Mouse (Mus musculus) A20 (cell line): ENCODE measurements around the gene Prkcq.

Source experiments
- DNase-seq: peaks from one replicate; pipeline ENCODE4 v3.0.0-alpha.2; 2011; ENCODE audit warnings: low read depth, low spot score

The Prkcq gene

DNA sequence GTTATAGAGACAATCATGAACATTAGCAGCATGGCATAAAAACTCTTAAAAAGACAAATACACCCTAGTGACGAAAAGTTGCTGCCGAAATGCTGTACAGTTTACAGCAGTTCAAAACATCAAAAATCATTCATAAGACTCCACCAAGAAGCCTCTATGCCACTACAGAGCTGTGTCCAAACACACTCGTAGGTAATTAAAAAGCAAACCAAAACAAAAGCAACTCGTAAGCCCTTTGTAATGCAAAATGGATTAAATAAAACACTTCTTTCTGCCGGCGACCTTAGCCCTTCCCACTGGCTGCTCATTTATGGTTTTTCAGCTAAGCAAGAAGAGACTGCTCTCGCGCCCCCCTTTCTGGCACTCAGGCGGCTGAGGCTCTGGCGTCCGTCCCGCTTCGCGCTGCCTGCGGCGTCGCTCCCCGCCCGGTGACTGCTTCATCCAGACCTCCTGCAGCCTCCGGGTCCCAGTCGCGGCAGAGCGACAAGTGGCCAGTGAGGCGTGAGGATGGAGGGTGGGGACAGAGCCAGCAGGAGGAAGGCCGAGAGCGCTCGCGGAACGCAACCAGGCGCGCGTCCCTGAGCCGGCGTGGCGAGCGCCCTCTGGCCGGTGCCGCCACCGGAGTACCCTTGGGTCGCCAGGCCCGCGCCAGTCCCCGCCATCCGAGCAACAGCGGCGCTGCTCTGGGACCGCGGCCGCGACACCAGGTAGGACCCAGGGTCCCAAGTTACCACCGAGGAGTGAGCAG lies at the start of gene Prkcq:
TSS of gene Prkcq (plus strand) at position 355 of the 748 bp plus-strand sequence.
- DNase-seq, result no peak

DNA sequence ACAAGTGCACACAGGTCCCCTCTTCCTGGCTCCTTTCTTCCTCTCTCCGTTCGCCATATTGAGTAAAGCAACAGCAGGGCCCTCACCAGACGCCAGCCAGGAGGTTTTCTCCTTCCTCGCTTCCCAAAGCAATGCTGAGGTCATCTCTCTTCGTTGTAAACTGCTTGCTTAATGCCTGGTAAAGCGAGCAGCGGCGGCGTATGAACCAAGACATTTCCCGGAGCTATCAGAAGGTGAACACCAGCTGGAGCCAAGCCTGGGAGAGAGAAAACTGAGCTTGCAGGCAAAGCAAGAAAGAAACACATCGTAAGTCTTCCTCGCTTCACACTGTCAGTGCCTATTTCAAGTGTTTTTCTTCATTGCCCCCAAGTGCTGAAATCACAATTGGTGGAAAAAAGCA lies 41.0 kb upstream of the Prkcq start:
- no peak for DNase-seq

DNA sequence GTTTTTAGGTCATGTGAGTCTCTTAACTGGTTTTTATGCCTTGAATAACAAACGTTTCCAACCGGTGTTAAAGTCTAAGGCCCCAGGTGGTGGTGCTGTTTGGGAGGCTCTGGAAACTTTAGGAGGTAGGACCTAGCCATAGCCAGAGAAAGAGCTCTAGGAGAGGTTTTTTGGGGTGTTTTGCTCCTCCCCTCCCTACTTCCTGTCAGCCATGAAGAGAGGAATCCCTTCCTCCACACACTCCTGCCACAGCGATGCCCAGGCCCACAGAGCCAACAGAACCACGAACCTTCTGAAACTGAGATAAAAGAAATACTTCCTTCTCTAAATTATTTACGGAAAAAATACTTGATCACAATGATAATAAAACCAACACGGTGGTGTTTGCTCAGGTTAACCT lies 36.2 kb upstream of the Prkcq start:
- no peak for DNase-seq

DNA sequence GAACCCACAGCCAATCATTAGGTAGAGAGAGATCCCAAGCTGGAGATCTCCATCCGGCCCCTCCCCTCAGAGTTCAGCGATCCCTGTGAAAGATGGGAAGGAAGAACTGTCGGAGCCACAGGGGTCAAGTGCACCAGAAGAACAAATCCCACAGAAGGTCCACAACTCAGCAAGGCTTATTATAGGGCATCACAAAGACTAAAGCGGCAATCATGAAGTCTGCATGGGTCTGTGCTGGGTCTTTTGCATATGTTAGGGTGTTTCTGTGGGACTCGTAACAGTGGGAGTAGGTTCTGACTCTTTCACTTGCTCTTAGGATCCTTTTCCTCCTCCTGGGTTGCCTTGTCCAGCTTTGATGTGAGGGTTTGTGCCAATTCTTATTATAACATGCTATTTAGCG lies 33.8 kb upstream of the Prkcq start:
- no peak for DNase-seq

DNA sequence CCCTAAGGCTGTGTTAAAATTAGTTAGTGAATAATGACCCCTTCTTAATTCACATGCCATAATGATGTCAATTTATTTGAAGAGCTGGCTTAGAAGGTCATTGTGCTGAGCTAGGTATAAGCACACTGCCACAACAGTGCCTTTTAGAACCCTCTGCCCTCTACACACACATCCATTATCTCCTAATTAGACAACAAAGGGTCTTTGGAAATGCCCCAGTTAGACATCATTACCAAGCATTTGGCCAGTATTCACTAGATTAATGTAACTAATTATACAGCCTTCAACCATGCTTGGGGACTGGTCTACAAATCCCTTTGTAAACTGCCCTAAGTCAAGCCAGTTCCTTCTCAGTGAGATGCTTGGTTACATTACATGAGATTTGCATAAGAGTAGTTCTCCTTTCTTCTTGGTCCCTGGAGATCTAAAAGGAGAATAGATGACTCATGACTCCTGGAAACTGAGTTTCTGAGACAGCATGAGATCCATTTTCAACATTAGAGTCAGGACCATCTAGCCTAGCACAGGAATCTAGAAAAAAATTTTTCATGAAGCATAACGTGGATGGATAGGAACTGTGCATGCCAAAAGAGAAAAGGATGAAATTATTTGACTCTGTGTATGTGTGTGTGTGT lies 32.3 kb upstream of the Prkcq start:
- DNase-seq, result peak; percentile 2

DNA sequence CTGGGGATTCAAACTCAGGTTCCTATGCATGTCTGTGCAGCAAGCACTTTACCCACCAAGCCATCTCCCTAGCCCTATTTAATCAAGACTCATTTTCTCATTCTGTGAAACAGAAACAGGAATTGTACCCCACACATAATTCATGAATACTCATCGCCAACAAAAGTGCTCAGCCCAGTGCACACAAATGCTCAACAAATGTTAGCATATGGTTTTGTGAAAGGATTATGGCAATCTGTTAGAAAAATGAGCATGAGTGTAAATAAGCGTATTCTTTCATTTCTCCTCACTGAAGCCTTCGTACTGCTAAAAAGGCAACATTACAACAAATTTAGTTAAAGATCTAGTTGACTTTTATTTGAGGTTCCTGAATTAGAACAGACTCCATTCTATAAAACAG lies 31.5 kb upstream of the Prkcq start:
- no peak for DNase-seq

DNA sequence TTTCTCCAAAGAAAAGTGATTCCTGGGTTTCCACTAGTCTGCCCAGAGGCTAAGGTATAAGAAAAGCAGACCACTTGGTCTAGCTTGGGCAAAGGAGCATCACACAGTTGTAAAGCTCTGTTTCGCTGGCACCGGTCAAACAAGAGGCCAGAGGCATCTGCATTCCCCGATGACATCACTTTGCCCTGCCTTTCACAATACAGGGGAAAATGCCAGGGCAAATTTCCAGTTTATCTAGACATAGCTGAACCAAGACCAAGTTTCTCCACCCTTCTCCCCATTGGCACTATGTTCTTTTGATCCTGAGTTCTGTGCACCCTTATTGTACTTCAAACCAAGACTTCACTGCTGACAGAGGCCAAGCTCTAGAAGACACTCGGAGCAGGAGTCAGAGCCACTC lies 22.8 kb upstream of the Prkcq start:
- DNase-seq, result no peak

DNA sequence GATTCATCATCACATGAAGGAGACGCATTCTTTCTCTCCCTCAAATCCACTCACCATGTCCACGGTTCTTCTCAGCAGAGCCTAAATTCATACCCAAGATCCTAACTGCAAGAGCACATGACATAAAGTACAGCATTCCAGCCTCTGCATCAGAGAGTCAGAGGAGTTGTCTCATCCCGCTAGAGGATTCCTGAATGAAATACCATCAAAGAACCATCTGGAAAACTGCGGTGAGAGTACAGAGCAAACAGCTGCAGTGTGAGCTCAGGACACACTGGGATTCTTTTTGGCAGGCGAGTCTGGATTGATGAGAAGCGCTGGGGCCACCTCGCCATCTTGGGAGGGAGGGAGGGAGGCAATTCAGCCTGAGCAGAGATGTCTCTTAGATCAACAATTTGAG lies 20.9 kb upstream of the Prkcq start:
- DNase-seq, result no peak

DNA sequence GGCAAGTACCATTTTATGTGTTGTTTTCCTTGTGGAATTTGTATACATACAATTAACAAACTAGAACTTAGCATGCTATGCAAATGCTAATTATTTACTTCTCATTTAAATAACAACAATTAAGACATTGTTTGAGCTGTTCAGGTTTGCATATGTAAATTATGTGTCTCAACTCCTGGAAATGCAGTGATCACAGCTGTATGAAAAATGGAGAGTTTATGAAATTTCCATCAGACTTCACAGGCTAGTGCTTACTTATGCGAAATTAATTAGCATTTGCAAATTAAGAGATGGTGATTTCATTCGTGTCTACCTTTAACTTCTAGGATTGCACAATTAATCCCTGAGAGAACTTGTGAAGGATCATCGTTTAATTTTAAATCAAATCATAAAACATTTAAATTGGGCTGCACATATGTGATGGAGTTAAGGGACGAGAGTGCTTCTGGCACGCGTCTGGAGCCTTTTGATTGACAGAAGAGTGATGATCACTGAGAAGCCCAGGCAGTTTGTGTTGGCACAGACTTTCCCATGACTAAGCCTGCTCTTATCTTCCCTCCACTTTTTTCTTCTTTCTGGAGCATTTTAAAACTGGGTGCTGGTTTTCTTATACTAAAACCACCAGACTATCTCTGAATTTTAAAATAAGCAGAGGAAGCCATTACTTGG lies 20.1 kb upstream of the Prkcq start:
- DNase-seq, result no peak

DNA sequence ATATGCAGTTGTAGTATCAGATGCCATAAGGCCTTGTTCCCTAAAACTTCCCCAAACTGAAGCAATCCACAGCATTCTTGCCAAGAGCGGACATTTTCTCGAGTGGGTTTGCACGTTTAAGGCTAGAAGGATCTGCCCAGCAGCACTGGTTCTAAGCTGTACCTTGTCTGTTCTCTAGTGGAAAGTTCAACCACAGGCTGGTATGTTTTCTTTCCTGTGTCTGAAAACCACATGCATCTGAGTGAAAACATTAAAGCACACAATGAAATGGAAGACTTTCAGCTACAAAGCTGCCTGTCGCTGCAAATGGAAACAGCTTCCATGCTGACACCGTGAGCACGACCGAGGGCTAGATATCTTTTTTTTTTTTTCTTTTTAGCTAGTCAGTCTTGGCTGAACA lies 12.3 kb upstream of the Prkcq start:
- DNase-seq, result no peak

DNA sequence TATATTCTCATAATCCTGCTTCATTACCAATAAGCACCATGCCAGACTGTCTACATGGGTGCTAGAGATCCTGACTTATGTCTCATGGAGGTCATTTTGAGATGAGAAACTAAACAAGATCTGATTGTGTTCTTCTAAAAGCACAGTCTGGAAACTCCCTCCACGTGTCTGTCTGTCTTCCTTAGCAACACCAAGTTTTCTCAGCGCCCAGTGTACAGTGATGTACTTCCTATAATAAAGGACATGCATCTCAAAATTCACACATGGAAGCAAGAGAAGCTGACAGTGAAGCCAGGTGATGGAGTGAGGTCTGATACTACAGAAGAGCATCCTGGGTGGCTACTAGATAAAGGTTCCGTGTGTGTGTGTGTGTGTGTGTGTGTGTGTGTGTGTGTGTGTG lies 11.2 kb upstream of the Prkcq start:
- no peak for DNase-seq

DNA sequence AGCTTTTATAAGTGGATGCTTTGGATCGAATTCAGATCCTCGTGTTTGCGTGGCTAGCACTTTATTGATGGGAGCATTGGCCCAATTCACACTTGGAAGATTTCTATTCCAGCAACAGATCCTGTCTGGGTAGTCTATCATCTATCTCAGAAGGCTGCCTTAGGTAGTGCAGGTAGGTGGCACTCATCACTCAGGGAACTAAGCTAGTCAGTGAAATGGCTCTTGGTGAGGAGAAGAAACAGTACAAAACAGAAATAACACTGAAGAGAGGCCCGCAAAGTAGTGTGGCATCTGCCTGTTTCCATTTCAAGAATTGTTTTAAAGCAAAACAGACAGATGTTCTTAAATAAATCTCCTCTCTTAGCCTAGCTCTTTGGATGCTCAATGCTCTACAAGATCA lies 10.6 kb upstream of the Prkcq start:
- DNase-seq, result no peak

DNA sequence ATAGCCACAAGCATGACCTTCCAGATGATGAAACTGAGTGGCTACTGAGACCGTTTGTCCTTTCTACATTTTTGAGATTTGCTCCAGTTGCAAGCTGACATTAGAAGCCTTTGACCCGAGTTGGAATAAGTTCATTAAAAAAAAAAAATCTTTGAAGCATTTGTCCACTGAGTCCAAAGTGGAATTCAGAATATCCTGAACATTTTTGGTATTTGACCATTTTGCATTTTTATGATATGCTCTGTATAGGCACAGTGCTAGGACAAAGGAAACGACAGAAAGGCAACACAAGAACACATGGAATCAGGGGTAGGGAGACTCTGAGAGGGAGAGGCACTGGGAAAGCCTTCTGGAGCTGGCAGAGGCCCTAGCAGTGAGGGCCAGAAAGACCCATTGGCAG lies 9.2 kb upstream of the Prkcq start:
- DNase-seq, result no peak

DNA sequence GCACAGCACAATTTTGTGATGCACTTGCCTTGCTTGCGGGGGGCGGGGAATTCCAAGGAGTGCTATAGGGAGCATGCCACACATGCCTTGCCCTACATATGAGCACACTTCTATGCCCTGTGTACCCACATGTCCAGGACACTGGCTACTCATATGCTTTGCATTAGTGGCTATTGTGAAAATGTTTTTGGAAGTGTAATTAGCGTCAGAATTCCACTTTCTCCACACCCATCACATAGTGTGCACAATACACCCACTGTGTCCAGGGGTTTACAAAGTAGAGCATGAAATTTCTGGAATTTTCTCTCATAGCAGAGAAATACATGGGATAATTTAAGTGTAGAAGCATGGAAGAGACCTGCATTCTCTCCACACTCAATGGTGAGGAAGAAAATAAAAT lies 7.7 kb upstream of the Prkcq start:
- DNase-seq, result no peak

DNA sequence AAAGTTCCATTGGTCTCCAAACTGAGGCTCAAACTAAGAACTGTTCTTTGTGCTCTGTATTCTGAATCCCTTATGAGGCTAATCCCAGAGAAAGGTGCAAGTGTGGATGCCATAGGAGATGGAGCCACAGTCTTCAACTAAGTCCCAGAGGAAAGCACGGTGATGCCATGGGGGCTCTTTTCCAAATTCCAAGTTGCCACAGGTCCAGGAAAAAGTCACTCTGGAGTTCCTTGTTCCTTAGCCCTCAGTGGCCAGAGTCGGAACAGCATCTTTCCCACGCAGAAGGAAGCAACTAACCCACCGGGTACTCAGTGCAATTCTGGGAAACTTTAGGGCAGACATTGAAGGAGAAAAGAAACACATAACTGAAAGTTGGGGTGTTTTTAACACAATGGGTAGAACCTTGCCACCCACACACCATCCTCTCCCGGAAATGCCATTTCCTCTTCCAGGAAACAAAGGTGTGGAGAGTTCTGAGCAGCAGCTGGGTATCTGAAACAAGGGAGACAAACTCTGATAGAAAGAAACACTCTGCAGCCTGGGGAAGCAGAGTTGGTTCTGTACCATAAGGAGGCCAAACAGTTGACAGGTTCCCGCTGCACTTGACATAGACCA lies 2.1 kb upstream of the Prkcq start:
- no peak for DNase-seq

DNA sequence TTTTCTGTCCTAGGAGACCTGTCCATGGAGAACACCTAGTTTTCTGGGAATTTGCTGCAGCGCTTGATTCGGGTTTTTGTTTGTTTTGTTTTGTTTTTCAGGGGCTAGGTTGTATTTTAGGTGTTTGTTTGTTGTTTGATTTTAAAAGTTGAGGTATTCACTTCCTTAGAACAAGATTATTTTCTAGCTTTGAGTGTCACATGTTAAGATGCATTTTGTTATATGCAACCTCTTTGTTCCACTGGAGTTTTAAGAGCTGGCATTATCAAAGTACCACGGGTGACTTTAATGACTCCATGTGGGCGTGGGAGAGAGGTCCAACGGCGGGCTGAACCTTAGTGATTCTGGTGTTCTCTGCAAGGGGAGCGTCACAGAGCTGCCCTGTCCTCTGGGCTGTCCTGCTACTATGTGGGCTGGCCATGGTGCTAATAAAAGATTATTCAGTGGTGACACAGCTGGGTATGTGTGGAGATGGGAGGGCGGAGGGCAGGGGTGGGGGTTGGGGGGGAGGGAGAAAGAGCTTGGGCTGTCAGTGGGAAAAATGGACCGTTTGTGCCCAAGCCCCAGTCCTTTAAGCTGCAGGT lies 1.0 kb downstream of the Prkcq start:
- no peak for DNase-seq

DNA sequence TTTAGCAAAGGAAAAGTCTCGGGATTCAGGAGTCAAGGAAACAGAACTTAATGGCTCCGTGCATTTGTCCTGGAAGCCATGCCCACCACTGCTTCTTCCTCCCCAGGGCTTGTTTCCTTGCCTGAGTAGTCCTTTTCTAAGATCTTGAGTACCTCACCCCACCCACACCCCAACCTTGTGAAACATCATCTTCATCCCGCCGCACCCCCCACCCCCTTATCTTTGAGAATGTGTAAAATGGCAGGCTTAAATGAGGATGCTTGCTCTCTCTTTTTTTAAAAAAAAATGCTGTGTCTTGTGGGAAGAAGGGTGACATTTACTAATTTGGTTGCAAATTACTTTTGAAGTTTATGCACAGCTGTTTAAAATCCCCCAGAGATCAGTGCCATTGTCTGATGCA lies 1.6 kb downstream of the Prkcq start:
- no peak for DNase-seq

DNA sequence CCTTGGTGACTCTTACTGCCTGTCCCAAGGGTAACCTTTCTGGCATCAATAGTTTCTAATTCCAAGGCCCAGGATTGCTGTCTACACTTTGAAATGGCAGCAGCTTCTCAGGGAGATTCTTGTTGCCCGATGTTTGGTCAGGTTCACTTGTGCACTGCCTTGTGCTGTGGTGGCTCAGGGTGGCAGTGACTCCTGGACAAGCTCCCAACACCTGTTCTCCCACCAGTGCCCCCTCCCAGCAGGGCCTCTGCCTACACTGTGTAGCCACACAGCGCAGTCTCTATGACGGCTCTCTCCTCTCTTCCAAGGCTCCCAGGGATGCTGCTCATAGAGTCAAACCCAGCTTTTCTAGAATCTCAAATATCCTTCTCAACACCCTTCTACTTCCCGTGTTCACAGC lies 2.2 kb downstream of the Prkcq start:
- no peak for DNase-seq

DNA sequence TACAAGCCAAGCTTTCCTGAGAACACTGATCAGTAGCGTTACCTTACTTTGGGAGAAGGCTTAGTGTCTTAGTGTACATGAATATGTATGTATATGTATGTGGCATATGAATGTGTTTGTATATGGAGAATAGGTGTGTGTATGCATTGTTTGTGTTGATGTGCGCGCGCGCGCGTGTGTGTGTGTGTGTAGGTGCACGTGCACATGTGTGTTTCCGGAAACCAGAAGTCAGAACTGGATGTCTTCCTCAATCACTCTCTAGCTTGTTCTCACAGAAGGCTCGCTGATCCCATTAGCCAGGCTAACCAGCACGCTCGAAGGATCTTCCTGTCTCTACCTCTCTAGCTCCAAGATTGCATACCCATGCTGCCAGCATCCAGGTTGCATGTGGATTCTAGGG lies 6.0 kb downstream of the Prkcq start:
- no peak for DNase-seq

DNA sequence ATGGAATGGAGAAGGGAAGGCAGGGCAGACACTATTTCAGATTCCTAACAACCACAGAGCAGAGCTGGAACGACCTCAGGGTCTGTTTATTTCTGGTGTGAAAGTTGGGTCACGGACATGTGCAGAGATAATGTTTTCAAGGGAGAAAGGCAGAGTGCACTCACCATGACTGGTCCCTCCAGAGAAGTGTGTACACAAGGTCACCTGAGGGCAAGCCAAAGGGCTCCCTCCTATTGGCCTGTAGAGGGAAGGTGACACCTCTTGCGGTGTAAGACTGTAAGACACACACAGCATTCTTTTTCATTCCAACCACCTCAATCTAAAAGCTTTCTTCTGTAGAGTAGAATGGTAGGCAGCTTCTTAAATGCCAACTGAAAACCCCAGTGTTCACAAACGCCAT lies 9.6 kb downstream of the Prkcq start:
- DNase-seq, result no peak

DNA sequence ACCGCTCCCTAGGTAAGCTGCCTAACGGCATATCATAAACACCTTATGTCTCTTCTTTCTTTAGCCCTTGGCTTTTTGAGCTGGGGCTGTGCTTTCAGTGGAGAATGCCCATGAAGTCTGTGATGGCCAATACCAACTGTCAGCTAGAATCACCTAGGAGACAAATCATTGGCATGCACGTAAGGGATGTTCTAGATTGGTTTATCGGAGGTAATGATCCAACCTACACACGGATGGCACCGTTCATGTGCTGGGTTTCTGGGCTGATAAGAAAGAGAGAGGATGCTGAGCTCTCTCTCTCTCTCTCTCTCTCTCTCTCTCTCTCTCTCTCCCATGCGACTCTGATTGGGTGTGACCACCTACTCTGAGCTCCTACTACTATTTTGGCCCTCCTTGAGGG lies 10.2 kb downstream of the Prkcq start:
- DNase-seq, result no peak

DNA sequence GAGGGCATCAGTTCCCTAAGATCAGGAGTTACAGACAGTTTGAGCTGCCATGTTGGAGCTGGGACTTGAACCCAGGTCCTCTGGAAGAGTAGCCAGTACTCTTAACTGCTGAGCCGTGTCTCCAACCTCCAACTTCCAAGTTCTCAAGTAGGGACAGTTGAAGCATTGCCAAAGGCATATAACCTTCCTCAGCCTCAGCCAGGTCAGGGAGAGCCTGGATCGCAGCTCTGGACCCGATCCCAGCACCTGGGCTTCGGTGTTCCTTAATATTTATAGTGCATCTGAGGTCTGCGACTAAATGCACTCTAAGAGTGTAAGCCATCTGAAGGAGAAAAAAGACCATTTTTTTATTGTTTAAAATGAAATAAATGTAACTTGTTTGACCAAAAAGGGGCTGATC lies 12.1 kb downstream of the Prkcq start:
- DNase-seq, result no peak
